Mouse (Mus musculus): ENCODE results near the gene Pde1c. TPM values are rescaled to one million over a fixed set of nuclear protein-coding genes. Genes with fewer than 3 reads are reported as not detected.

The Pde1c gene
- polyA plus RNA-seq, 1 experiment: 1.9 TPM

DNA sequence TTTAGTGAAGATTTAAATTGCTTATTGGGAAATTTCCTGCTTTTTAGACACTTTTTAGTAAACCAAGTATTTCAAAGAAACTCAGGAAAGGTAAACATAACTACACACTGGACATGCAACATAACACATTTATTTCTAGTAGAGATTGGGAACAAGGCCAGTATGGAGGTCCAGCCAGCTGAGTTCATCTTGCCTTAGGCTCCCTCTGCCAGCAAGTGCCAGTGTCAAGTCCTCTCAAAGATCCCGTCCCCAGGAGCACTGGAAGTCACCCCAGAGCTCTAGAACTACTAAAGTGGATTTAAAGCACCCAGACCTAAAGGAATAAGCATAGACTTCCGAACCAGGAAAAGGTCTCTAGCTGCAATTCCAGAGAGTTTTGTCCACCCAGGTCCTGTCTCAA, 279.6 kb downstream of the Pde1c start:
- Histone ChIP-seq H3K4me3 (ENCODE audit: insufficient read depth, low read length) (no peak overlapping the region), H3K27ac (ENCODE audit: insufficient read depth, low read length) (no peak overlapping the region), H3K4me1 (ENCODE audit: control insufficient read depth, insufficient read depth, low read length) (no peaks in the 10 kb centered on the region)
- TF ChIP-seq CTCF (IDR thresholded peaks at IDR 0.05; ENCODE audit: borderline replicate concordance, insufficient read depth, low read length): no peak
- no peak for TF ChIP-seq POLR2A (IDR thresholded peaks at IDR 0.05; ENCODE audit: low read depth, low read length)

GRCm38 (mm10) chr6:56284821-56285220, 284.1 kb downstream of the Pde1c start:
- H3K4me1 ChIP-seq (ENCODE audit: control insufficient read depth, insufficient read depth, low read length): no peaks in the 10 kb centered on the region
- no peak overlapping the region for H3K4me3 ChIP-seq (ENCODE audit: insufficient read depth, low read length)
- no peak overlapping the region for H3K27ac ChIP-seq (ENCODE audit: insufficient read depth, low read length)
- TF ChIP-seq POLR2A (IDR thresholded peaks at IDR 0.05; ENCODE audit: low read depth, low read length) (no peak), CTCF (IDR thresholded peaks at IDR 0.05; ENCODE audit: borderline replicate concordance, insufficient read depth, low read length) (no peak)

DNA sequence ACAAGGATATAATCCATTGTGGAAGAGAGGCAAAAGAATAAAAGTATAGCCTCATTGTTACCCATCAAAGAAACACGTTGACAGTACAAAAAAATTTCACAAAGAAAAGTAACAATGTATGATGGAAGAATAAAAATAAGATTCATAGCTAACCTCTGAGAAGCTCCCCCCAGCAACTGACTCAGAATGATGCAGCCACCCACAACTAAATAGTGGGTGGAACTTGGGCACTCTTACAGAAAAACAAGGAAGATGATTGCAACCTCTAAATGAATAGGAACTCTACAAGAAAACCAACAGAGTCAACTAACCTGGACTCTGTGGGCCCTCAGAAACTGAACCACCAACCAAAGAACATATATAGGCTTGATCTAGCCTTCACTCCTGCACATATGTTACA, 293.4 kb downstream of the Pde1c start:
- Histone ChIP-seq H3K27ac (ENCODE audit: insufficient read depth, low read length) (peak overlapping the region; percentile 73; the same call in 1 of the 2 replicates), H3K4me1 (ENCODE audit: control insufficient read depth, insufficient read depth, low read length) (peaks cover 5% of the 10 kb centered on the region), H3K4me3 (ENCODE audit: insufficient read depth, low read length) (no peak overlapping the region)
- TF ChIP-seq CTCF (IDR thresholded peaks at IDR 0.05; ENCODE audit: borderline replicate concordance, insufficient read depth, low read length): no peak

DNA sequence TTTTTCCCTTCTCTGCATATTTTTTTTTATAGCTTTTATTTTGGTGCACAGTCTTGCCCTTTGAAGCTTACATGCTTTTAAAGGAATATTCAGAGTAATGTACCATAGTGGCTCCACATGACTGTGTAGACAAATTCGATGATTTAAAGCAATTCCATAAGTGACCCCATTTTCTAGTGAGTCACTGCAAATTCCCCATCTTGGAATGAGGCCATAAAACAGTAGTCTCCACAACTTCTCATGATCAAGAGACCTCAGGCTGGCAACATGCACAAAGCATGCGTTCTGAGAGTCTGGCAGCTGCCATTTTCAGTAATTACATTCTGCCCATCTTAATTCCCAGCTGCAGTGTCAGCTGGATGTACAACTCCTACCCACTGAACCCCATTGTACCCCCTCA, 297.2 kb downstream of the Pde1c start:
- H3K27ac ChIP-seq (ENCODE audit: insufficient read depth, low read length): peak overlapping the region; percentile 39; the same call in 1 of the 2 replicates
- H3K4me1 ChIP-seq (ENCODE audit: control insufficient read depth, insufficient read depth, low read length): peaks cover 5% of the 10 kb centered on the region
- TF ChIP-seq POLR2A (IDR thresholded peaks at IDR 0.05; ENCODE audit: low read depth, low read length): no peak
- TF ChIP-seq CTCF (IDR thresholded peaks at IDR 0.05; ENCODE audit: borderline replicate concordance, insufficient read depth, low read length): no peak
- no peak overlapping the region for H3K4me3 ChIP-seq (ENCODE audit: insufficient read depth, low read length)

DNA sequence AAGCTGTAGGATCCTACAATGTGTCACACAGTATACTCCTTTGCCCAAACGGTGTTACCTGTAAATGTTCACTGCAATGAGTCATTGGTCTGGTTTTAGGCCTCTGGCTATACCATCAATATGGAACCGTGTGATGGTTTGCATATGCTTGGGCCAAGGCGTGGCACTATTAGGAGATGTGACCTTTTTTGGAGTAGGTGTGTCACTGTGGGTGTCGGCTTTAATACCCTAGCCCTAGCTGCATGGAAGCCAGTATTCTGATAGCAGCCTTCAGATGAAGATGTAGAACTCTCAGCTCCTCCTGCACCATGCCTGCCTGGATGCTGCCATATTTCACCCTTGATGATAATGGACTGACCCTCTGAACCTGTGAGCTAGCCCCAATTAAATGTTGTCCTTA, 304.4 kb downstream of the Pde1c start:
- Histone ChIP-seq H3K4me1 (ENCODE audit: control insufficient read depth, insufficient read depth, low read length) (no peaks in the 10 kb centered on the region), H3K27ac (ENCODE audit: insufficient read depth, low read length) (no peak overlapping the region), H3K4me3 (ENCODE audit: insufficient read depth, low read length) (no peak overlapping the region)
- TF ChIP-seq POLR2A (IDR thresholded peaks at IDR 0.05; ENCODE audit: low read depth, low read length) (no peak), CTCF (IDR thresholded peaks at IDR 0.05; ENCODE audit: borderline replicate concordance, insufficient read depth, low read length) (no peak)

GRCm38 (mm10) chr6:56260118-56260517, 308.8 kb downstream of the Pde1c start:
- H3K4me3 ChIP-seq (ENCODE audit: insufficient read depth, low read length): no peak overlapping the region
- H3K27ac ChIP-seq (ENCODE audit: insufficient read depth, low read length): no peak overlapping the region

DNA sequence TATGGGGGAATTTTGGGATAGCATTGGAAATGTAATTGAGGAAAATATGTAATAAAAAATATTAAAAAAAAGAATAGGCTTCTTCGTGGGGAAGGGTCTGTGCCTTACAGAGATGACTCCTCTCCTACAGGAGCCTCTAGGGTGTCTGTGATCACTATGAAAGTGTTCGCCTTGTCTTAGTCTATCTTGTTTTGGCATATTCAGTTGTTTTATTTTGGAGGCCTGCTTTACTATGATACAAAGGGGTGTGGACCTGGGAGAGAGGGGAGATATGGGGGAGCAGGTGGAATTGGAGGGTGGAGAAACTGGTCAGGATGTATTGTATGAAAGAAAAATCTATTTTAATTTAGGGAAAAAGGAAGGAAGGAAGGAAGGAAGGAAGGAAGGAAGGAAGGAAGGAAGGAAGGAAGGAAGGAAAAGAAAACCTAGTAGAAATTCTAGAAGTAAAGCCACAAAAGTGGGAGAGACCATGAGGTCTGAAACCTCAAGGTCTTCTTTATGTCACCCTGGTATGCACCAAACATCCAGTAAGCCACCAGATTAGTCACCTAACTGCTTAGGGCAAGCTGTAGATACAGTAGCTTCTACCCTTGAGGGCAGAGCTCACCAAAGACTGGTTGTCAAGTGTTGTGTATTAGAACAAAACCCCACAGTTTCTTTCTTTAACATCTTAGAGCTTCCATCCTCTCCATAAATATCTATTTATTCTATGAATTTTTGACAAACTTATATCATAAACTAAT, 311.2 kb downstream of the Pde1c start:
- Histone ChIP-seq H3K27ac (ENCODE audit: insufficient read depth, low read length) (no peak overlapping the region), H3K4me3 (ENCODE audit: insufficient read depth, low read length) (no peak overlapping the region), H3K4me1 (ENCODE audit: control insufficient read depth, insufficient read depth, low read length) (no peaks in the 10 kb centered on the region)
- TF ChIP-seq POLR2A (IDR thresholded peaks at IDR 0.05; ENCODE audit: low read depth, low read length) (no peak), CTCF (IDR thresholded peaks at IDR 0.05; ENCODE audit: borderline replicate concordance, insufficient read depth, low read length) (no peak)

More at GRCm38 (mm10) chr6:56260118-56260517, 308.8 kb downstream of the Pde1c start:
- TF ChIP-seq POLR2A (IDR thresholded peaks at IDR 0.05; ENCODE audit: low read depth, low read length) (no peak), CTCF (IDR thresholded peaks at IDR 0.05; ENCODE audit: borderline replicate concordance, insufficient read depth, low read length) (no peak)
- H3K4me1 ChIP-seq (ENCODE audit: control insufficient read depth, insufficient read depth, low read length): no peaks in the 10 kb centered on the region

GRCm38 (mm10) chr6:56250091-56250490, 318.8 kb downstream of the Pde1c start:
- Histone ChIP-seq H3K27ac (ENCODE audit: insufficient read depth, low read length) (no peak overlapping the region), H3K4me3 (ENCODE audit: insufficient read depth, low read length) (no peak overlapping the region), H3K4me1 (ENCODE audit: control insufficient read depth, insufficient read depth, low read length) (no peaks in the 10 kb centered on the region)
- TF ChIP-seq POLR2A (IDR thresholded peaks at IDR 0.05; ENCODE audit: low read depth, low read length): no peak
- TF ChIP-seq CTCF (IDR thresholded peaks at IDR 0.05; ENCODE audit: borderline replicate concordance, insufficient read depth, low read length): no peak

GRCm38 (mm10) chr6:56191426-56192140, 377.3 kb downstream of the Pde1c start:
- Histone ChIP-seq H3K4me3 (ENCODE audit: insufficient read depth, low read length) (no peak overlapping the region), H3K27ac (ENCODE audit: insufficient read depth, low read length) (no peak overlapping the region), H3K4me1 (ENCODE audit: control insufficient read depth, insufficient read depth, low read length) (no peaks in the 10 kb centered on the region)
- TF ChIP-seq CTCF (IDR thresholded peaks at IDR 0.05; ENCODE audit: borderline replicate concordance, insufficient read depth, low read length): no peak

DNA sequence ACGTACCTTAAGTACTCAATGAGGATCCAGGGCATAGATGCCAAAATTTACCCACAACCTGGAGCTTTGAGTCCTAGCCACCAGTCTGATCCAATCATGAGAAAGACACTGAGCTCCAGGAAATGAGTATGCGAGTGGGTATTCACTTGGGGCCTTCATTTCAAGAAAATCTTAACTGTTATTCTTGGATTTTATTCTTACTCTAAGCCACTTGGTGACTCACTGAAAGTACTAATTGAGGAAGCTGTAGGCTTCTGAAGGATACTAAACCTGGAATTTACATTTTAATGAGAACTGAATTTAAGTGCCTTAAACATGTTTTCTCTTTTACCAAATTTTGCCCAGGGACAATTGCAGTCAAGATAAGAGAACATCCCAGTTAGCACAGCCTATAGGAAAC, 392.4 kb downstream of the Pde1c start:
- no peaks in the 10 kb centered on the region for H3K4me1 ChIP-seq (ENCODE audit: control insufficient read depth, insufficient read depth, low read length)
- peak overlapping the region; percentile 85 for H3K27ac ChIP-seq (ENCODE audit: insufficient read depth, low read length)
- TF ChIP-seq CTCF (IDR thresholded peaks at IDR 0.05; ENCODE audit: borderline replicate concordance, insufficient read depth, low read length) (no peak), POLR2A (IDR thresholded peaks at IDR 0.05; ENCODE audit: low read depth, low read length) (no peak)
- H3K4me3 ChIP-seq (ENCODE audit: insufficient read depth, low read length): no peak overlapping the region

All from embryonic fibroblast, embryonic 13.5 days (primary cell).